Mouse (Mus musculus): Measurements from ENCODE around the gene Gng7. TPM values are rescaled to one million over a fixed set of nuclear protein-coding genes. Genes with fewer than 3 reads are reported as not detected.

Gene Gng7
- total RNA-seq, 2 experiments from 2014 or later = 0.57 to 0.83 TPM

GRCm38 (mm10) chr10:80970159-80970558 lies 44.6 kb downstream of the Gng7 start:
- ATAC-seq (replicated peaks; ENCODE audit: poor library complexity) = no peak

- ATAC-seq (replicated peaks; ENCODE audit: poor library complexity) = peak; percentile 50
Observed at GRCm38 (mm10) chr10:80969298-80969697, 45.4 kb downstream of the Gng7 start.

DNA sequence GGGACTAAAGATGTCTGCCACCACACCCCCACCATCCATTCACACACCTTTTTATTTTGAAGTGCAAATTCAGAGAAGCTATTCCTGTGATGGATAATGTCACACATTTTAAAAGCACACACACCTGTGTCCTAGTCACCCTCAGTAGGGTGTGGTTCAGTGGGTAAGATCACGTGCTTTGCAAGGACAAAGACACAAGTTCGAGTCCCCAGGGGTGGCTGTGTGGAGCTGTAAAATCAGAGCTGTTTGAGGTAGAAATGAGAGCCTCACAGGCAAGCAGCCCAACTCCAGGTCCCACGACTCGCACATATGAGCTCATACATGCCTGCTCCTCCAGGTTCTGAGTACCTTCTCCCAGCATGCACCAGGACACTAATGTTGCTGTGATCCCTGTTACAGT lies 46.6 kb downstream of the Gng7 start:
- no peak for ATAC-seq (replicated peaks; ENCODE audit: poor library complexity)

DNA sequence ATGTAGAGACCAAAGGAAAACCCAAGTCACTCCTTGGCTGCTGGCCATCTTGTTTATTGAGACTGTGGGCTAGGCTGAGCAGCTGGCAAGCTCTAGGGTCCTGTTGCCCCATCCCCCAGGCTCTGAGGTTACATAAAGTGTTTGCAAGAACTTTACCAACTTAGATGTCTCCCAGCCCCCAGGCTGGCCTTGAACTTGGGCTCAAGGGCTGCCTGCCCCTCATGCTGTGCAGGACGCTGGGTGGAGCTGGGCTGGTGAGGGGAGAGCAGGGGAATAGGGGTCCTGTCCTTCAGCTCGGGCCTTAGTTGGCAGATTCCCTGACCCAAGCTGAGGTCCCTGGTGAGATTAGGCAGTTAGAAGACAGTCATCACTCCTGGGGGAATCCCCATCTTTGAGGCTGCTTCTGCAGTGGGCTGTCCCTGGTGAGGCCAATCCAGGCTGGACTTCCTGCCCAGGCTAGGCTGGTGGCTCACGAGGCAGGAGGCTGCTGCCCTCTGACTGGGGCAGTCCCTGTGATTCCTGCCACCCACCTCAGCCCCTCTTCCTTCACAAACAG lies 47.6 kb downstream of the Gng7 start:
- peak; percentile 29; the same call in 1 of the 2 replicates for ATAC-seq (replicated peaks; ENCODE audit: poor library complexity)

DNA sequence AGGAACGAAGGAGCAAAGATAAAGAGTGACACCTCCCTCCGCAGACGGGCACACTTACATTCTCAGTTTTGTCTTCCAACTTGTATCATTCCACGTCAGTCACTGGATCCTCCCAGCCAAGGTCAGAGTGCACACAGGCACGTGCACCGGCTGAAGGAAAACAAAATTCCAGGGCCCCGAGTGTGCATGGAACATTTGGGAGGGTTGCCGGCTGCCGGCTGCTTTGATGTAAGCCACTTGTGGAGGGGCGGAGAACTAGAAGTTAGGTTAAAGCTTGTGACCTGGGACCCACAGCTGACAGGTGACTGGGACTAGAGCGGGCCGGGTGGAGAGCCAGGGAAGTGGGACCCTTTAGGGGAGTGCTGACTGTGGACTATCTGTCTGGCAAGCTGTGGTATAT lies 48.4 kb downstream of the Gng7 start:
- no peak for ATAC-seq (replicated peaks; ENCODE audit: poor library complexity)

DNA sequence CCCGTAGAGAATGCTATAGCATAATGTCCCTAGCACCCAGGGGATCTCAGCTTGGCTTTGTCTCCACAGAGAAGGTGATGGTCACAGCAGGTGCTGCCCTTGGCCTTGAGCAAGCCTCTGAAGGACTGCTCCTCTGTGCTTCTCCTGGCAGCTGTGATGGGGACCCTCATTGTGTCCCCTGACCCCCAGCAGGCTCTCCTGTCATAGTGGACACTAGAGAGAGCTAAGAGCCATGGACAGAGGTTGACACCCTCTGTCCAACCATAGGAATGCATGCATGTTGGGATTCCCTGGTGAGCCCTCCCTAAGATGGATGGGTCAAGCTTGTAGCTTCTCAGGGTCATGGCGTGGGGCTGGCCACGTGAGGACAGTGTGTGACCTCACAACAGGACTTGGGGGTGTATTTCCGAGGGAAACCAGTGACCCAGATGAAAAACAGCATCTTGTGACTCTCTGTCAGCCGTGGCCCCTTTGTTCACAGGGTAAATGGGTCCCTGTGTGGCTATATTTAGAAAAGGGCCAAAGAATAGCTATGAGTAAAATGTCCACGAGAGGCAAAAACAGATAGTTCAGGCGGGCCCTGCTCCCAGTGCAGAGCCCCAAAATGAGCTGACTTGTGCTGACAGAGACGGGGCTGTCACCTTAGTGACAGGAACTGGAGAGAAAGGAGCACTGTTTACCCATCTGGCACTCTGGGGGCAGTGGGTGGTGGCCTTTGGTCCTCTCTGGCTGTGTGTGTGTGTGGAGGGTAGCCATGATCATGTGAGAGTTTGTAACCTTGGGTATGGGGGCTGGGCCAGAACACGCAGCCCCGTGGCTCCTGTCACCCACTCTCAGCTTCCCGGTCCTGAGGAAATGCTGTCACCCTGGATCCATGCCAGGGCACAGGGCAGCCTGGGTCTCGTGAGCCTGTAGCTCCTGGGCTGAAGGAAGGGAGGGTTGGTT lies 51.4 kb downstream of the Gng7 start:
- 0 out of 2 replicates have a peak, but pooled peaks have one; percentile 27 for ATAC-seq (replicated peaks; ENCODE audit: poor library complexity)

- no peak for ATAC-seq (replicated peaks; ENCODE audit: poor library complexity)
Observed at GRCm38 (mm10) chr10:80962585-80962984, 52.2 kb downstream of the Gng7 start.

- ATAC-seq (replicated peaks; ENCODE audit: poor library complexity) = no peak
Observed at GRCm38 (mm10) chr10:80962051-80962472, 52.7 kb downstream of the Gng7 start.

GRCm38 (mm10) chr10:80960551-80961508 lies 53.9 kb downstream of the Gng7 start:
- peak; percentile 45; the same call in 1 of the 2 replicates for ATAC-seq (replicated peaks; ENCODE audit: poor library complexity)

GRCm38 (mm10) chr10:80958979-80959637 lies 55.6 kb downstream of the Gng7 start:
- no peak for ATAC-seq (replicated peaks; ENCODE audit: poor library complexity)

DNA sequence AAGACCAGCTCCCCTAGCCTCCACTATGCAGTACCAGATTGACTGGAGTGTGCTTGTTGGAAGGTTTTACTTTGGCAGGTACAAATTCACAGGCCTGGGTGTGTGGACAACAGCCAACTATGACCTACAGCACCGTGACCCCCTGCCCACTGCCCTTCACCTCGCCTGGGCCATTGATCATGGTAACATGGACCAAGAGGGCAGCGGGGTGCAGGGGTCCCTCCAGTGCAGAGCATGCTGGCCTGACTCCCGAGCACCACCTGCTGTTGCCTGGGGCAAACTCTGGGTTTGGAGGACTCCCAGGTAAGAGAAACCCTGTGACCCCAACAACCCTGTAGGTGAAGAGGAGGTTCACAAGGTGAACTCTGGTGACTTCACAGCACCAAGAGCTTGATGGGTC lies 57.0 kb downstream of the Gng7 start:
- ATAC-seq (replicated peaks; ENCODE audit: poor library complexity) = no peak

- no peak for ATAC-seq (replicated peaks; ENCODE audit: poor library complexity)
Observed at GRCm38 (mm10) chr10:80956901-80957300, 57.8 kb downstream of the Gng7 start.

- no peak for ATAC-seq (replicated peaks; ENCODE audit: poor library complexity)
Observed at GRCm38 (mm10) chr10:80956385-80956784, 58.4 kb downstream of the Gng7 start.

DNA sequence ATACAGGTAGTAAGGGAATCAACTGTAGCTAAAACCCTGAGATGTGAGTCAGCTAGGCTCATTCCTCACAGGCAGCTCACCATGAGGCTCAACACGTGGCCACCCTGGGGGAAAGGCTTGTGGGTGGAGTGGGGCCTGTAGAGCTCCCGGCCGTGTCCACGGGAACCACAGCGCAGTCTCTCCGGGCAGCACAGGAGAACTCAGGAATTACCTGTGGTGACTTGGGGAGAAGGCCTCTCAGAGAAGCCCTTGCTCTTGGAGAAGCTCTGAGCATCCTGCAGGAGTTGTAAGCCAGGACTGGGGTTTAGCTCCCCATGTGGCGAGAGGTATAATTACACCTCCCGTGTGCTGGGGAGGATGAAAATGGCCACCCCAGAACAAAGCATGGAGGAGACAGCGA lies 59.2 kb downstream of the Gng7 start:
- peak; percentile 89 for ATAC-seq (replicated peaks; ENCODE audit: poor library complexity)

DNA sequence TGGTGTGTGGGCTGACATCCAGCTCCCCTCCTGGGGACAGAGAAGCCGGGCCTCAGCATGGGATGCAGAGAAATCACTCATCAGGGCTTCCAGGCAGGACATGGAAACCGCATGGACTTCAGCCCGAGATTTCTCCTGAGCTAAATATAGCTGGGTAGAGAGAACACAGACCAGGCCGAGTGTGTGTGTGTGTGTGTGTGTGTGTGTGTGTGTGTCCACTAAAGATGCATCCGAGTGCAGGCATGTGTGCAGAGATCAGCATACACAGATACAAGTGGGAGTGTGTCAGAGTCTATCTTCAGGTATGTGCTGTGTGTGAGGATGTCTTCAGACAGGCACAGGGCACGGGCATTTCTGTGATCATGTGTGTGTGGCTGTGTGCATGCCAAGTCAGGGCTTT lies 59.9 kb downstream of the Gng7 start:
- no peak for ATAC-seq (replicated peaks; ENCODE audit: poor library complexity)

DNA sequence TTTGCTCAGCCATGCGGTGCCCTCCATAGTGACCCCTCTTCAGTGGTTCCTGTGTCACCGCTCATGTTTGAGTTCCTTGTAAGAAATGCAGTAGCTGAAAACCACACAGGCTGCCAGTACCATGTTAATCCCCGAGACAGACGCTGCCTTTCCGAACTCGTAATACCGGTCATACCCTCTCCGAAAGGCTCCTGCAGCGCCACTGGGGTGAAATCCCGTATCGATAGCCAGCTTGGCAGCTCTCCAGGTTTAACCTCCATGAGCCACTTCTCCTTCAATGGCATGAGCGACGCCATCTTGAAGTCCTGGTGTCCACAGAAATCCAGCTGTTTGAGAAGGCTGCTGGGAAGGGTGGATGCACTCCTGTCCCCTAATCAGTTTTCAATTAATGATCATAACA lies 60.3 kb downstream of the Gng7 start:
- no peak for ATAC-seq (replicated peaks; ENCODE audit: poor library complexity)

DNA sequence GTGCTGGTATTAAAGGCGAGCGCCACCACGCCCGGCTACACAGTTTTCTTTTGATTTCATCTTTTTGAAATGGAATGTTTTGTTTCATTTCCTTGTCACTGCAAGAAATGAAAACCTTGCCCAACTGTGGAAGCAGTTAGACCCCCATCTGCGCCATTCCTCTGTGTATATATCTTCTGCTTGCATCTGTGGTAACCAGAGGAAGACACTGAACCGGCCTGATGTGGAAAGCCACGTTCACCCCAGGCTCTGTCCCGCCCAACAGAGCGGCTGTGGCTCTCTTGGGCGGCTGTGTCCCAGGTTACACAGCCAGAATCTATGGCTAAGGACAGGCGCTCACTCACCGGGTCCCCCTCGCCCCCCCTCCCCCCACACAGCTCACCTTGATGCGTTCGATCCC lies 62.3 kb downstream of the Gng7 start:
- peak; percentile 54 for ATAC-seq (replicated peaks; ENCODE audit: poor library complexity)

- ATAC-seq (replicated peaks; ENCODE audit: poor library complexity) = no peak
Observed at GRCm38 (mm10) chr10:80951761-80952390, 62.9 kb downstream of the Gng7 start.

GRCm38 (mm10) chr10:80950314-80950713 lies 64.4 kb downstream of the Gng7 start:
- ATAC-seq (replicated peaks; ENCODE audit: poor library complexity) = no peak

DNA sequence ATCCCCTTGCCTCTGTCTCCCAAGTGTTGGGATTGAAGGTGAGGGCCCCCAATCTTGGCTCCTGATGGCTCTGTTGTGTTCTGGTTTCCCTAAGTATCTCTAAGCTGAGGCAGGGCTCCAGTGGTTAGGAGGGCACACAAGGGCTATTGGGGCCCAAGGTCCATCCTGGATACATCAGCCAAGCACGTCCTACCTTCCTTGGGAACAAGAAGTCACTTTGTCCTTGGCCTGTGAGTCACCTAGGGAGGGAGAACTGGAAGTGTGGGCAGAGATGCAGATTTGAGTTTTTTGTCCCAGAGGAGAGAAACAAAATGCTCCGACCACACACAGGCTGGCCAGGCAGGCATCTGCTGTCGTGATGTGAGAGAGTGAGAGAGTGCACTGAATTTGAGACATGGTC lies 65.7 kb downstream of the Gng7 start:
- no peak for ATAC-seq (replicated peaks; ENCODE audit: poor library complexity)

Data from megakaryocyte progenitor cell, adult 5-6 weeks (primary cell).